Mouse (Mus musculus) lung, postnatal 14 days (tissue): ENCODE results near the gene Insrr.
"Not testable (repeated sequence)": the region's sequence is repeated elsewhere in the genome, so short reads cannot be mapped to it uniquely, and the experiment has no call there.

Experiments used
- DNase-seq: peaks from one replicate; pipeline ENCODE4 v3.0.0; 2021

Insrr gene

GRCm38 (mm10) chr3:87779086-87779485 lies 17.7 kb upstream of the Insrr start:
- DNase-seq: no peak

- DNase-seq: no peak
These were observed 13.3 kb upstream of the Insrr start for GRCm38 (mm10) chr3:87783282-87784023.

- no peak for DNase-seq
These were observed 11.6 kb upstream of the Insrr start for GRCm38 (mm10) chr3:87785156-87785555.

GRCm38 (mm10) chr3:87785626-87786214 lies 11.0 kb upstream of the Insrr start:
- DNase-seq: no peak

- no peak for DNase-seq
These were observed 7.5 kb upstream of the Insrr start for GRCm38 (mm10) chr3:87789248-87789647.

GRCm38 (mm10) chr3:87789768-87790167 lies 7.0 kb upstream of the Insrr start:
- no peak for DNase-seq

- DNase-seq: no peak
These were observed 1.8 kb upstream of the Insrr start, which contains the start of gene Ntrk1 for GRCm38 (mm10) chr3:87794922-87795325. Ntrk1 (minus strand) TSS chr3:87795162.

- DNase-seq: peak; percentile 69
These were observed 1.1 kb upstream of the Insrr start for GRCm38 (mm10) chr3:87795336-87796277.

- no peak for DNase-seq
These were observed 4.9 kb downstream of the Insrr start for GRCm38 (mm10) chr3:87801681-87802080.

GRCm38 (mm10) chr3:87804038-87804677 lies 7.4 kb downstream of the Insrr start:
- DNase-seq: no peak

- no peak for DNase-seq
These were observed 12.7 kb downstream of the Insrr start for GRCm38 (mm10) chr3:87809322-87809962.

GRCm38 (mm10) chr3:87811297-87811696 lies 14.5 kb downstream of the Insrr start:
- DNase-seq: no peak

GRCm38 (mm10) chr3:87812413-87812812 lies 15.7 kb downstream of the Insrr start:
- no peak for DNase-seq

GRCm38 (mm10) chr3:87812873-87813272 lies 16.1 kb downstream of the Insrr start:
- DNase-seq: no peak

GRCm38 (mm10) chr3:87816166-87816565 lies 19.4 kb downstream of the Insrr start:
- no peak for DNase-seq

- peak; percentile 83 for DNase-seq
These were observed 19.9 kb downstream of the Insrr start for GRCm38 (mm10) chr3:87816646-87817093.

- no peak for DNase-seq
These were observed 21.5 kb downstream of the Insrr start for GRCm38 (mm10) chr3:87818226-87818625.

GRCm38 (mm10) chr3:87824206-87824605 lies 27.5 kb downstream of the Insrr start, which contains the start of gene Pear1:
Pear1 (minus strand) TSS chr3:87824306.
- DNase-seq: not testable (repeated sequence)

- no peak for DNase-seq
These were observed 31.7 kb downstream of the Insrr start for GRCm38 (mm10) chr3:87828435-87828834.

GRCm38 (mm10) chr3:87829025-87829424 lies 32.3 kb downstream of the Insrr start:
- no peak for DNase-seq

- DNase-seq: no peak
These were observed 35.5 kb downstream of the Insrr start for GRCm38 (mm10) chr3:87832109-87832859.
